Mouse (Mus musculus) embryonic fibroblast, embryonic 13.5 days (primary cell): Measurements from ENCODE around the gene Zfp697.

Experiments used
- CTCF ChIP-seq: IDR thresholded peaks from 2 replicates; pipeline ENCODE4 v1.5.1; 2011; ENCODE audit warnings: mild to moderate bottlenecking, control low read depth, low read length, moderate library complexity, borderline replicate concordance; ENCODE audit not compliant: insufficient read depth
- POLR2A ChIP-seq: IDR thresholded peaks from 2 replicates; pipeline ENCODE4 v1.6.1; 2011; ENCODE audit warnings: low read depth, mild to moderate bottlenecking, control low read depth, low read length, moderate library complexity

DNA sequence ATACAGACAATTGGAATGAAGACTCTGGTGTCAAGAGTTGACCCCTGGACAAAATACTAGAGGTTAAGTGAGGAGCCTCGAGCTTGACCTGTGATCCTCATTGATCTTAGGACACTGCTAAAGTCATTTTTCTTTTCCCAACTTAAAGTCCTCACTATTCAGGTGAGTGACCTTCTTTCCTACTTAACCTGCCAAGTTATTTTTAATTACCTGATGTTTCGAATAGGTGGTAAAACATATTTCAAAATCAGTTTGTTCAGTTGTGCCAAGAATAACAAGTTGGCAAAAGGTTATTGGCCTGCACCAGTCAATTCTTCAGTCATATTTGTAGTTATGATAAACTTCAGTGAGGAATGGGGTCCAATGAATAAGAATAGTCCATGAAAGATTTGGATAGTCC lies 369.9 kb downstream of the Zfp697 start:
- TF ChIP-seq CTCF (no peak), POLR2A (no peak)
